Mouse (Mus musculus): ENCODE measurements at regions not wholly inside any gene's neighbourhood (a gene's known extent, or its start where the extent isn't known, plus 50 kb on each side); places are given as distances from the start of the nearest gene placed in this dataset.
A peak's percentile ranks its signal among the peaks of the same experiment; 100 is the strongest.
"Not testable (repeated sequence)": the region's sequence is repeated elsewhere in the genome, so short reads cannot be mapped to it uniquely, and the experiment has no call there.

DNA sequence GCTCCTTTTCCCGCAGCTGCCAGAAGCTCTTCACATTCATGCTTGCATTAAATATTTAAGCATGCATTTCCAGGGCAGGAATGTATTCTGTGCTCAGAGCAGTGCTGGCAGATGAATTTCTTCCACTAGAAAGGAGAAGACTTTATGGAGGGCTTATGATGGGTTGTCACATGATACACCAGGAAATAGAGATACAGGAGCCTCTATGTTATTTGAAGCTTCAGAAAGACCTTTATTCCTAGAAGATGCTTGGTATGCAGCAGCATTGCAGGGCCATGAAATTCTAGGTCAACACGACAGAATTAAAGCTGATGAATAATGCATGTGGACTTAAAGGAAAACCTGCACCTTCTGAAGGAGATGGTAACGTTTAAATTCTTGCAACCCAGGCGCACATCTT is 212.1 kb downstream of the Adgrg6 start:
- DNase-seq (ENCODE audit: low spot score): no peak

DNA sequence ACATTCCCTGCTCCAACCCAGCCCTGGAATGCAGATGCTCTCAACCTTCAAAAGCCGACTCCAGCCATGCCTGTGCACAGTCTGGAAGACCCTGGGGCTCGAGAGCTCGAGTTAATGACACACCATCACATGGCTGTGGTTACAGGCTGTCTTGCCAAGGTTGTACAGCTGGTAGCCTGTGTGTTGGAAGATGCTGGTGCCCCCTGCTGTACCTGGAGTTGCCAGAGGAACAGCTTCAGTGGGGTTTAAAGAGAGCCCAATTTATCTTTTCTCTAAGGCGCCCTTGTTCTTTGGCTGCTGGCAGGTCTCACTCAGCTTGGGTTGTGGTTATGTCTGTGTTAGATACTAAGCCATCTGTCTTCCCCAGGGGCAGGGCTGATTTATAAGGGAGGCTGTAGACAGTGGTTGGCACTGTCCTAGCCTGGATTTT is 212.8 kb downstream of the Adgrg6 start:
- DNase-seq (ENCODE audit: low spot score): no peak

DNA sequence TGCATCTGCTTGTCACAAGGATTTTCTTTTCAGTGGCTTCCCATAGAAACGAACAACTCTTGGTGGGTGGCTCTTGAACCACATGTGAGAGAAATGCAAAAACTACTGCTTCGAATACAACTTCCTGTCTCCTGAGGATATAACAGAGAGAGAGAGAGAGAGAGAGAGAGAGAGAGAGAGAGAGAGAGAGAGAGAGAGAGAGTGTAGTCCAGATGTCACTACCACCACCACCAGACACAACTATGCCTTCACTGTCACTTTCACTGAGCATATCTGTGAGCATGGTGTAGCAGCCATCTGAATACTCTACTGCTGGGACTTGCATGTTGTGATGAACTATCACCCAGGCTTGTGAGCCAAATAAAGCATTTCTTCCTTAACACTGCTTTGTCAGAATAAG is 216.6 kb downstream of the Adgrg6 start:
- no peak for DNase-seq (ENCODE audit: low spot score)

DNA sequence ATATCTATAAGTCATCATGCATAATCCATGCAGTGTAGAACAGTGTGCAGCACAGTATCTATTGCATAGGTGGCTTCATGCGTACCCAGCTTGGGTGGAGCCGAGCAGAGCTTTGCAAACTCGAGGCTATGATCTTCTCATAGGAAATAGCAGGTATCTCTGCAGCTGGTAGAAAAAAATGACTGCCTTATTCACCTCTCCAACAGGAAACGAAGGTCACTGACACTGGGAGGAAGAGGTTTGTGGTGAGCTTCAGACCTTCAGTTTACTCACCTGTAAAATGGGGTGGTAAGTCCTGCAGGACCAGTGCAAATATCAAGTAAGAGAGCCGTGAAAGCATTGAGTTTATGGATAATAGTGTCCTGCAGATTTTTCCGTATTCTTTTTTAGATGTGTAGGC is 219.2 kb downstream of the Adgrg6 start:
- no peak for DNase-seq (ENCODE audit: low spot score)

DNA sequence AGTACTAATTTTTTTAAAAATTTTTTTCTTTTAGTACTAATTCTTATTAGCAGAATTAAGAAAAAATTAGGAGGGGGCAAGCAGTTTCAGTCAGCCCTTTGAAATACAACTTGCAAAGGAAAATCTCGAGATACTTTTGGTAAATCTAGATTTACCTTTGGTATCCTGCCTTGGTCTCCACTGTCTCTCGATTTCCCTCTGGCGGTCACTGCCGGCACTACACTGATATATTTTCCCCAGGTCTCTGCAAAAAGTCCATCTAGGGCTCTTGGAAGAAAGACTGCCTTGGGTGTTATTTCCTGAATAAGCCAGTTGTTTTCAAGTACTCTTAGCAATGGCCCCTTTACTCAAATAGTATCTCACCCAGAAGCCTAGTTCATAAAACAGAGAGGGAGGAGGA is 224.0 kb downstream of the Adgrg6 start:
- DNase-seq (ENCODE audit: low spot score): peak; percentile 80

DNA sequence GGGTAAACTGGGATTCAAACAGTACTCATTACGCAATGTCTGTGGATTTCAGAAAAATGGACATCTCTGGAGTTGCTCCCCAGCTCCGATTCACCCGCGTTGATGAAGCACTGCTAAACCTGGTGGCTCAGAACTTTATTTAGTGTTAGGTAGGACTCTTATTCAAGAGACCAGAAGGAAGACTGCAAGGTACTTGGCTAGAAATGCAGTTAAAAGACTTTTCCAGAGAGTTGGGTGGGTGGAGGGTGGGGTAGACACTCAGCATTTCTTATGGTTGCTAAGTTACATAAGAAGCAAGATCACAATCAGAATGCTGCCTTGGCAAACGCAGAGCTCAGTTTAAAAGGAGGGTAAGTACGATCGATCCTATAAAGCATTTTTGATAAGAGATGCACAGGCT is 230.2 kb downstream of the Adgrg6 start:
- DNase-seq (ENCODE audit: low spot score): no peak

DNA sequence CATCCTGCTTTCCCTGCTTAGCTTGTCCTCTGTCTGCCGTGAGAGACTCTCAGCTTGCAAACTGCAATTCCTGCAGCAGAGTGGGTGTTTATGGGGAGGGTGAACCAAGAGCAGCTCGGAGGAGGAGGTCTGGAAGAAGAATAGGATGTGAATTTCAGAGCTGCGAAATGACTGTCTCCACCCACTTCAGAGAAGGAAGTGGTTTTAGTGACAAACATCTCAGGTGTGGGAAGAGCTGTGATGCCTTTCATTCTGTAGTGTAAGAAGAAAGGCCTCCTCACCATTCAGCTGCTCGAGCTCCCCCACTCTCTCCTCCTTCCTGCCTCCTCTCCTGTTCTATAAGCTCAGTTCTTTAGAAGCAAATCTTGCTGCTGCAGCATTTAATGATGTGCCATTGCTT is 230.9 kb downstream of the Adgrg6 start:
- no peak for DNase-seq (ENCODE audit: low spot score)

DNA sequence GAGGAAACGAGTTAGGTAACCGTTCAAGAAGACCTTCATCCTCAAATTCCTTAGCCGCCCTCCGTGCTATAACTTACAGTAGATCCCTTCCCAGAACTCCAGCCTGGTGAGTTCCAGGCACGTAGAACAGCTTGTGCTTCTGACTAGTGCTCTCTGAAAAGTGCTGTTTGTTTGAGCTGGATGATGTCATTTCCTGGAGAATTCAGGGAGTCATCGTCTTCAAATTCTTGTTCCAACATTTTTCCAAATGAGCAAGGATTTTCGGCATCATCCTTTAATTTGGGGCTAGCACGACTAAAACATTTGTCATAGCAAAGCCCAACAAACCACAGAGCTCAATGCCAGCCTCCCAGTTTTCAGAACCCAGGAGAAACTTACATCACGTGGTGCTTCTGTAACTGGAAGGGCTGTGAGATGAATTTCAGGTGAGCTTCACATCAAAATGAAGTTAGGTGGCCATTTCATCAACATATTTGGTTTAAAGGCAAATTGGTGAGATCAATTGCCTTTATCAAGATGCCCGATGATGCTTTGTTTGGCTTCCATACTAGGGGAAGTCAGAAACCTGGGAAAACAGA is 231.4 kb downstream of the Adgrg6 start:
- no peak for DNase-seq (ENCODE audit: low spot score)

DNA sequence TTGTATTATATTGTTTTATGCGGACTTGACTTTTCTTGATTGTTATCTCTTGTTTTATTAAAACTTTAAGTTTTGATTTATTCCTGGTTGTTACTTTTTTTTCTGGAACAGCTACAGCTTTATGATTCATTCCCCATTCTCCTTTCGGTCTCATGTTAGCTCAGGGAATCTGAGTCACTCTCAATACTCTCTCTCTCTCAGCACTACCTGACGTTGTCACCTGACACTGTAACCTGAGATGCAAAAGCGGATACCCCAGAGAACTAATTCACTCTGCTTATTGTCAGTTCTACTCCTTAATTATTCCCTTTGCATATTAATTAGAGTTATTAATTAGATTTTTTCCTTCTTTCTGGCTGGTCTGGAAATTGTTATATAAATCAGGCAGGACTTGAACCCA is 232.5 kb downstream of the Adgrg6 start:
- DNase-seq (ENCODE audit: low spot score): no peak

DNA sequence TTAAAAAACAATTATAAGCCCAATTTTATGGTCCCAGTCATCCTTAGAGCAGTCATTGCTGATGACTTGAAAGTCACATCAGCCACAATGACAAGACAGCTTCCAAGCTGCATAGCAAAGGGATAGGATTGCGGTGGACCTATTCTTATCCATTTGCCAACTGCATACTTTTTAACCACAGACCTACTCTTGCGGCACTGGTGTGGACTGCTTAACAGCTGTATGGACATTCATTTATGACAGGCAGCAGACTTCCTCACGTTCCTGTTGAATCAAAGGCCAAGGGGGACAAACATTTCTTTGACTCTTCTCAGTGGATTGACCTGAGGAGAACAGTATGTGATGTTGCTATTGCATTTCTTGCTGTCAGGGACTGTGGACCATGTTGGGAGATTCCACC is 233.5 kb downstream of the Adgrg6 start:
- no peak for DNase-seq (ENCODE audit: low spot score)

DNA sequence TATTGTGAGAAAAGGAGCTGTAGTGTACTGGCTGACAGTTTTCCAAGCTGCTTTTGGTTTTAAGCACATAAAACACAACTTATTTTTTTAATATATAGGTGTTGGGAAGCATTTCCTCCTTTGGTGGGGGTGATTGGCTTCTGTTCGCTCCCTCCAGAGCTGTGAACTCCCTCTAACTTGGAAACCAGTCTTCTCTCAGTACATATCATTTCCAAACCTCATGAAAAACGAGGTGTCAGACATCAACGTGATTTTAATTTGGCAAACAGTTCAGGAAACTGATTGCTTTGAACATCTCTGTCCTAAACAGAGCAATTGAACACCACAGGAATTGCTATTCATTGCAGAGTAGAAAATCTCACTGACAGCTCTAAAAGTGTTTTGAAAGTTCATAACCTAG is 238.6 kb downstream of the Adgrg6 start:
- DNase-seq (ENCODE audit: low spot score): no peak

DNA sequence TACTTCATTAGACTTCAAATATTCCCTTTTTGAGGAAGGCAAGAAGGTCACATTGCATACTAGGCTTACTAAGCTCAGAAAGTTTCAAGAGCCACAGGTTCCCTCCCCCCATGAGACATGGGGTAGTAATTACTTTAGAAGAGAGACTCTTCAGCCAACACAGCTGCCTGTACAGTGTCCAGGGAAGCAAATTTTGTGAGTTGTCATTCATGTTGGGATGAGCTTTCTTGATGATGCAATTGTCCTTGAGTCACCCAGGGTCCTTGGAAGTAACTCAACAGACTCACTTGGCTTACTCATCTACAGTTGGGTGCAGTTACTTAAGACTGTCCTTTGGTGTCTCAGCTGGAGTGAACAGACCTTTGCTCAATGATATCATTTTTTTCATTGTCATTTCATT is 242.0 kb downstream of the Adgrg6 start:
- DNase-seq (ENCODE audit: low spot score): no peak

DNA sequence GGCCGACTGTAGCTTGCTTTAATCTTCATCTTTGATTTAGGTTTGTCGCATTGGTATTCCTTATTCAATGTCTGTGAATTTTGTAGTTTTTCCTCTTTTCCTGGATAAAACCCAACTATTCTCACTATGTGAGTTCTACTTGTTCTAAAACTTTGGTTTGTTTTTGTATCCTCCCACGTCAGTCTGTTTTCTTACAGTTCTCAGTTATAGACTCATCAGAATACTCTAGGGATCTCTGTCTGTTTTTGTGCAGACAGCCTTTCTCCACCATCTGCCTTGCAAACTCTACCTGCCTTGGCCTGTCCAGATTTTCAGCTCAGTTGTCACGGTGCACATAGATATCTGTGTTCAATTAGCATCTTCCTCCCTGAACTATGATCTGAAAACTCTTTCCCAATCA is 249.3 kb downstream of the Adgrg6 start:
- DNase-seq (ENCODE audit: low spot score): no peak

DNA sequence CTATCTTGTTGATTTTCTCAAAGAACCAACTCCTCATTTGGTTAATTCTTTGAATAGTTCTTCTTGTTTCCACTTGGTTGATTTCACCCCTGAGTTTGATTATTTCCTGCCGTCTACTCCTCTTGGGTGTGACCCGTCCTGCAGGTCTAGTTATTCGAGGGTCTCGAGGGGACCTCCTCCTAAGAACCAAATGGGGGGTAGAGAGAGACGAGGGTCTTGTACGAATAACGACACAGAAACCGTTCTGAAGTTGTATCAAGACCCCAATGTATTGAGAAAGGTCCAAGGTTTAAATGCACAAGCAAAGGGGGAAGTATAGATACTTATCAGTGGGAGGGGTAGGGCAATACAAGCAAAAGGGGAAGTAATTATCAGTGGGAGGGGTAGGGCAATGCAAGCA is 252.8 kb downstream of the Adgrg6 start:
- not testable (repeated sequence) for DNase-seq (ENCODE audit: low spot score)

DNA sequence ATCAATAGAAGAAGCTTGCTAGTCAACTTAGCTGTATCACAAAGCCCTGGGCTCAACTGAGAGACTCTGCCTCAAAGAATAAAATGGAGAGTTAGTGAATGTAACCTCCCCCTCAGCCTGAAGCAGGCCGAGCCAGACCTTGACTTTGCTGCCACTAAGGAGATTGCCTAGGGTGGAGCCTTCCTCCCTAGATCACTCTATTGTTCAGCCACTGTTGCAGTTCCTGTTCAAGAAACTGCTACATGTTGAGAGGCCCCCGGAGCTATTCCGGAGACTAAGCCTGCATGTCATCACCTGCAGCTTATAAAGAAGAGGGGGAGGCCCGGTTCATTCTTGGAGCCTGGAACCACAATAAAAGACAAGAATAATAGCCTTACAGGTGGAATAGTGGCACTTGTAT is 257.9 kb downstream of the Adgrg6 start:
- DNase-seq (ENCODE audit: low spot score): no peak

DNA sequence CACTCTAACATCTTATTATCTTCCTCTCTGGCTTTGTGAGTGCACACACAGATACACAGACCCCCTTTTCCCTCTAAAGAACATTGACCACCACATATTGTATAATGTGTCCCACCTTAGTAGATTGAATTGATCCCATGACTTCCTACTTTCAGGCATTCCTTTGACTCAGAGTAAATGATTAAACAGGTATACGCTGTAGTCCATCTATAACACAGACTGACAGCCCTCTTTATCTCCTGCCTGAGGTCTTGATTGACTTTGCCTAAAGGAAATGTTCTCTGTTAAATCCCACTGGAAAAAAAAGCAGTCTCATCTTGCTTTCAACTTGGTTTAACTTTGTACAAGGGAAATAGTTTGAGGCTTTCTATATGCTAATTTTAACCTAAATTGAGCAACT is 268.8 kb downstream of the Adgrg6 start:
- DNase-seq (ENCODE audit: low spot score): no peak

DNA sequence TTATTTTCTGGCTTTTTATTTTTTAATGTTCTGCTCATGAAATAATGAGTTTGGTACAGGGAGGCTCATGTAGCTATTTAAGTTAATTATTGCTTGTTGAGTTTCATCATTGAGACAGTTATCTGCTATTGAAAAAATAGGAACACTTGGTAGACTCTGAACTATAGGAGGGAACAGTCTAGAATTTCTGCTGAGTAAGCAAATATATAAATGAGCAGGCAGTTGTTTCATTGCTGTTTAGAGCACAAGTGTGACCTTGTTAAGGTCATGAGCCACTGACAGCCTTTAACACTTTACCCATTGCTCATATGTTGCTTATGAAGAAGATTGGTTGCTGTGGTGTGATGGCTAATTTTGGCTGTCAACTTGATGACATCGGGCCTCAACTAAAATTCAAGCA is 270.0 kb downstream of the Adgrg6 start:
- no peak for DNase-seq (ENCODE audit: low spot score)

DNA sequence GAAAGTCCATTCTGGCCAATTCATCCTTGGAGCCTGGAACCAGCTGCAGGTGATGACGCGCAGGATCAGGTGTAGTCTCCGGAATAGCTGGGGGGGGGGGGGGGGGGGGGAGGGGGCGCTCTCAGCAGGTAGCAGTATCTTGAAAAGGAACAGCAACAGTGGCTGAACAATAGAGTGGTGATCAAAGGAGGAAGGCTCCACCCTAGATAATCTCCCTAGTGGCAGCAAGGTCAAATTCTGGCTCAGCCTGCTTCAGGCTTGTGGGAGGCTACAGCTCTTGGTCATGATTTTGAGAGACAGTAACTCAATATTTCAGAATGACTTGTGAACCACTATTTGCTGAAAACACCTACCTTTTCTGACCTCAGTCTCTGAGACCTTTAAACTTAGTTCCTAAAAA is 275.5 kb downstream of the Adgrg6 start:
- DNase-seq (ENCODE audit: low spot score): no peak

DNA sequence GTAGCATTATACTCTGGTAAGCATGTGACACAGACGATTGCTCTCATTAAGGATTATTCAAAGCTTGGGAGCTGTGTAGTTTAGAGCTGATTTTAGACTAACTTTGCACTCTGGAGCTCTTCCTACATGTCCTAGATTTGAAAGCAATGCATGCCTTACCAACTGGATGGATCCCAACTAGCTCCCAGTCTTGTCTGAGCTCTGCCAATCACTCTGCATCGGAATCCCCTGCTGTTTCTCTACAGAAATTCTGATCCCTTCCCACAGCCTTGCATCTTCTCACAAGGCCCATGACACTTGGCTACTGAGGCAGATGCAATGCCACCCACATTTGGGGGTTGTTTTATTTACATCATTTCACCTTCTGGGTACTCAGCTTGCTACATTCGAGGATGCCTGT is 277.8 kb downstream of the Adgrg6 start:
- DNase-seq (ENCODE audit: low spot score): no peak

DNA sequence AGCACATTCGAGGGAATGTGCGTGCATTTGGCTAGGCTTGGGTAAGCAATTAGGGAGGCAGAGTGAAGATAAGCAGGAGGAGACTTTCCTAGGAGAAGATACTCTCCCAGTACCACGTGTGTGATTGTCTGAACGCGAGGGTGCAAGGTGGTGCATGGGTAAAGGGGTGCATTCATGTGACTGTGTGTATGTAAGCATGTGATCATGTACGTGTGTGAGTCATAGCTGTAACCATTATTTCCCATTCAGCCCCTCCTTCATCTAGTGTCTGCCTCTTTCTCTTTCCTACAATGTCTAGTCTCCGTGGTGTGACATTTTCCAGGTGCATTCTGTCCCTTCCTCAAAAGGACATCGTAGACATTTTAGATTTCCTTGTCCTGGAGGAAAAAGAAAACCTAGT is 273.8 kb downstream of the Hivep2 start:
- DNase-seq (ENCODE audit: low spot score): no peak

DNA sequence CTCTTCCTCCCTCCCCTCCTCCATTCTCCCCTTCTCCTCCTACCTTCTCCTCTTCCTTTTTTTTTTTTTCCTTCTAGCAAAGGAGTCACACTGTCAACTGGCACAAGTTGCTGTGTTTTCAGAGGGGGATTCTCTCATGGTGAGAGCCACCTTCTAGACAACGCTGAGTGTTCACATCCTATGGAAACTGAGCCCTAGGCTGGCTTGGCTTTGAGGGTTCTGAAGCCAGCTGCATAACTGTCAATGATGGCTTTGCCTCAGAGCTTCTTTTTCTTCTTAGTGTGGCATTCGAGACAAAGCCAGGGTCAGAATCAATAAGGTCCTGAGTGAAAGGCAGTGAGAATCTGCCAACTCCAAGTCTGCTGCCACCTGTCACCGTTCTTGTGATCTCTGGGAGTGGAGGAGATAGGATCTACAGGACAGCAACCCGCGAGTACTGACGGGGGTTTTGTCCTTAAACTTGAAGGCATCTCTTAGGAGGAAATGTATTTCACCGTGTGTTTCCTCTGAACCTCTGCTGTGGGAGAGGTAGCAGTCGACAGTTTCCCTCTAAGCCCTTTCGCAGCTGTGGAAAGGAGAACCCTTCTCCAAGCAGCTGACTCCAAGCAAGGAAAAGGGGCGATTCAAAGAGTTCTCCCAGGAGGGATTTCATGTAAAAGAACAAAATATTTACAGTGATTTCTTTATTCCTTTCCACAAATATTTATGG is 269.2 kb downstream of the Hivep2 start:
- DNase-seq (ENCODE audit: low spot score): no peak

DNA sequence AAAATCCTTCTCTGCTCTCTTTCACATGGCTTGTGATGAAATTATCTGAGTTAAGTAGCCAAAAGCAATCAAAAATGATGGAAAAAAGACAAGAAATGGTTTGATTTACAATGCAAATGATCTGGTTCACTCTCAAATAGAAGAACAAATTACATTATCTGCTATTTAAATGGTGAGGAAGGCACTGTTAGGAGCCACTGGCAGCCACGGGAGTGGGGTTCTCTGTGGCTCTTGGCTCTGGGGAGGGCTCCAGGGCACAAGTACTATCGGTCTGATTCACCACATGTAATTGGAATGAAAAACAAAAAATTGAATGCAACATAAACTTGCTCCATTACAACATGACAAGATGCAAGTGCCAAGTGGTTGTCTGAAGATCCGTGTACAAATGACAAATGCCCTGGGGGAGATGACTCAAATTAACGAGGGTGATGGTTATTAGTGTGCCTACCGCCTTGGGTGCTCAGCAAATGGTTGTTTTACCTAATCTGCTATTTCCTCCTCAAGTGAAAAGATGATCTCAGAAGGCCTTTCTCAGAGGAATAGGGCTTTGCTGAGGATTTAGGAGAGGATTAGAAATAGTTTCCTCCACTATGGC is 268.2 kb downstream of the Hivep2 start:
- no peak for DNase-seq (ENCODE audit: low spot score)

DNA sequence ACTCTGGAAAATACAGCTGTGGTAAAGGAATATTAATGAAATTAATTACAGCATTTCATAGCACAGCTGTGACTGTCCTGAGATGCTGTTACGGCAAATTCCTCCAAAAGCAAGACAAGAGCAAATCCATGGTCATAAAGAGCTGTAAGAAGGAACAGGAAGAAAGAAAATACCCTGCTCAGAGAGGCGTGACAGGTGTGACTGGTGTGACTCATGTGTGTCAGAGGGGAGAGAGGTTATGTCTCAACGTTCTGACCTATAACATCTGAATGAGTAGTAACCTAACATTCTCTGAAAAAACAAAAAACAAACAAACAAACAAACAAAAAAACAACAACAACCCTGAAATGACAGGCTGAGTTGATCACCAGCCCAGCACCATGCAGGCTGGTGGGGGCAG is 267.5 kb downstream of the Hivep2 start:
- no peak for DNase-seq (ENCODE audit: low spot score)

DNA sequence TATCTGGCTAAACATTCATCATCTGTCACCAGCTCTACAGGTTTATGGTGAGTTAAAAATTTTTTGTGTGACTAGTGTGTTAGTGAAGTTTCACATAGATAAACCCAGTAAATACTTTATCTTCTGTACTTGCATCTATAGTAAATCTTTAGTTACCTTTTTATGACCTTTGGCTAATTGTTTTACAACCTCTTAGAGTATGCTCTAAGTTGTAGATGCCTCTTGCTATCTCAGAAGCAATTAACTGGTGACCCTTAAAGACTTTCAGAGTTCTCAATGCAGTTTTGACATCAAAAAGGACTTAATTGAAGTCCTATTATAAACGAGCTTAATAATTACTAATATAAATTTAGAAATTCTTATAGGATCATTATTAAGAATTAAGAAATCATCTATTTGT is 265.6 kb downstream of the Hivep2 start:
- no peak for DNase-seq (ENCODE audit: low spot score)
